Mouse (Mus musculus): ENCODE measurements around the gene Shisa9.

The Shisa9 gene

DNA sequence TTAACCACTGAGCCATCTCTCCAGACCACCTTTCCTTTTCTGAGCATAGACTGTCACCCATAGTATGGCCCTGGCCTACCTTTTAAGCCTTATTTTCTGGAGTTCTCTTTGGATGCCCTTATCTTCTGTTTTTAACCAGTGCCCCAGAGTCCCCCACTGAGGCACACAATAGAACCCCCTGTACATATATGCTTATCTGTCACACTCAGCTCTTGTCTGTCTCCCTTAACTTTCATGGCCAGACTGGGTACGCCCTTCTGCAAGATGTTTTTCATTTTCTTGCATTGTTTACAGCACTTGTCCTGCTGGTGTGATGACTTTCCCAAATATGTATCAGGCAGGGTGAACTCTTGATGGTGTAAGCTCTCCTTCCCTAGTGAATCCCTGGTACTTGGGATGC, 68.1 kb downstream of the Shisa9 start:
- DNase-seq (ENCODE audit: low read depth, low spot score) = no peak

DNA sequence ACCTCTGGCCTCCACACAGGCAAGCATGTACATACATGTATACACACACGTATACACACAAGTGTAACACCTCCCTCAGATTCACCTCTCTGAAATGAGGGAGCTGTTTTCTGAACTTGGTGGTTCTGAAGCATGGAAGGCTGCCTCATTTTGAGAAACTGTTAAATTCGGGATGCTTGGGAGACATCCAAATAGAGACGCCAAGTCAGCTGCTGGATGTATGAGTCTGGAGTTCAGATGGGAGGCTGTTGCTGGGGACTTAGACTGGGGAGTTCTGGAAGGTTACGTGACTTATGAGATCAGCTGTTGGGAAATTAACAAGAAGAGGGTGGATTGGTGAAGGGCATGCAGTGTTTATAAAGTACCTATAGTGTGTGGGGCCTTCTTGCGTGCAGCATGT, 88.7 kb downstream of the Shisa9 start:
- no peak for DNase-seq (ENCODE audit: low read depth, low spot score)

DNA sequence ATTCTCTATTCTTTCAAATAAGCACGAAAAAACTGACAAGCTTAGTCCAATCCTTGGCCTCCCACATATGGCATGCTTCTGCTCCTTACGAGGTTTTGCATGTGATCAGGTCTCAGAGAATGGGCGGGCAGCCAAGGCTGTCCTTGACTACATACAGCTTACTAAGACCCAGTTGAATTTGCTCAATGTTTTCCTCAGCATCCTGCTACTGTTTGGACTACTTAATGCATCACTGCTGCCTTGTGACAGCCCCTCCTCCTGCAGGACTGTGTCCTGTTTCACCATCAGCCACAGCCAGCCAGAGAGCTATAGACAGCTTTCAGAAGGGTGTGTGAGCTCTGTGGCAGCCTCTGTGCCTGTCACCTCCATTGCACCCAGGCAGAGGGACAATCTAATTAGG, 92.4 kb downstream of the Shisa9 start:
- no peak for DNase-seq (ENCODE audit: low read depth, low spot score)

DNA sequence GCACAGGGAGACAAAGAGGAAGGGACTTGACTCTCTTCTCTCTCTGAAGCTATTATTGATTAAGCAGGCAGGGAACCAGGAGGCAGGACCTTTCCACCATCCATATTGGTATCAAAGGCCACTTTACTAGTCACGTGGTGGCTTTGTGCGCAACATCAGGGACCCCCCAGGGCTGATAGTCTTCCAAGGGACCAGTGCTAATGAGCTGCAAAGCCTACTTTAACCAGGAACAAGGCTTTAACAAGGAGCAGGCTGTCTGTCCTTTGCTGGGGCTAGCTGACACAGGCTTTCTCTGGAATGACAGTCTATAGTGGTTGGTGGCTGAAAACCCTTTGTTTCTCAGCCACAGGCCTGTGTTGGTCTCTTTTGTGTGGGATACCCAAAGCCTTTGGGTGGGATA, 92.8 kb downstream of the Shisa9 start:
- no peak for DNase-seq (ENCODE audit: low read depth, low spot score)

DNA sequence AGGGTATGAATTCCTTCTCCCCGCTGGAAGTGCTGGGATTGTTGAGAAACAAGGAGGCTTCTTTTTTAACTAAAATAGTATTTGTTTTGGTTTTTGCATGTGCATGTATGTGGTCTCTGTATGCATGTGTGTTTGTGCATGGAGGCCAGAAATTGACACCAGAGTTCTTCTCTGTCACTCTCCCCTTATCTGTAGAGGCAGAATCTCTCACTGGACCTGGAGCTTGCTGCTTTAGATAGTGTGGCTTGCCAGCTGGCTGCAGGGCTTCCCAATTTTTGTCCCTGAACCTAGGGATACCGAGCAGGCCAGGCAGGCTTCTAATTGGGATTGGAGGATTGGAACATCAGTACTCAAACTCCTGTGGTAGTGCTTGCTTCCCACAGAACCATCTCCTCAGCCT, 99.2 kb downstream of the Shisa9 start:
- no peak for DNase-seq (ENCODE audit: low read depth, low spot score)

DNA sequence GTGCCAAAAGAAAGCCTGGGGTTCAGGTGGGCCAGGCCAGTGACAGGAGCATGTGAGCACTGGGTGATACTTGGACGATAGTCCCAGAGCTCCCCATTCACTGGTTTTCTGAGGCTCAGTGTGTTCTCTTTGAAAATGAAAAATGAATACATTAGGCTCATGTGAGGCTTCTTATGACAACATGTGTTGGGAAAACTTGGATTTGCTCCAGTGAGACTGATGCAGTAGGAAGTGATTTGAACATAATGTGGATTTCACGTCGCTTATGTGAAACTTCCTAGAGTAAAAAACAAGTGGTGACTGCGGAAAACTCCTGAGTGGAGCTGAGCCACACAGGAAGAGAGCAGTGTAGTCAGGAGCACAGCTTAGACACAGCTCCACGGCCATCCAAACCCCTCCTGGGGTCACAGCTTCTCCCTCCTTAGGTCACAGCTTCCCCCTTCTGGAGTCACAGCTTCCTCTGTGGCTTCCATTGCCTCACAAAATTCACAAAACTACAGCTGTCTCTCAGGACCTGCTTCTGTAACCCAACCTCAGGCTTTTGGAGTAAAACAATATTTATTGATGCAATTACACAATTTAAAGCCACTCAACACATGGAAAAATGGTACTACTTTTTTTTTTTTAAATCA, 106.8 kb downstream of the Shisa9 start:
- no peak for DNase-seq (ENCODE audit: low read depth, low spot score)

DNA sequence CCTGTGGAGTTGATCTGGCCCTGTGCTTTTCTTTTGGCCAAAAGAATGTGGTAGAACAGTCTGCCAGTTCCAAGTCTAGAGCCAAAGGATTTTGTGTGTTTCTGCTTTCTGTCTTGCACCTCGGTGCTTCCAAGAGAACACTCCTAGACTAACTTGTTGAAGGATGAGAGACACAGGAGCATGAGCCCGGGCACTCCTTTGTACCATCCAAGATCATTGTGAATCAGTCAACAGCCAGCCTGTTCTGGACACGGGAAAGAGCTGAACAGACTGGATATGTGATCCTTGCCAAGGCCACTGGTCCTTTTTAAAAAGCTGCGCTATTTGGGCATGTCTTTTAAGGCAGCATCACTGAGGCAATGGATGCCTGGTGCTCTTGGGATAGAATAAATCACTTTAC, 109.3 kb downstream of the Shisa9 start:
- DNase-seq (ENCODE audit: low read depth, low spot score) = no peak

DNA sequence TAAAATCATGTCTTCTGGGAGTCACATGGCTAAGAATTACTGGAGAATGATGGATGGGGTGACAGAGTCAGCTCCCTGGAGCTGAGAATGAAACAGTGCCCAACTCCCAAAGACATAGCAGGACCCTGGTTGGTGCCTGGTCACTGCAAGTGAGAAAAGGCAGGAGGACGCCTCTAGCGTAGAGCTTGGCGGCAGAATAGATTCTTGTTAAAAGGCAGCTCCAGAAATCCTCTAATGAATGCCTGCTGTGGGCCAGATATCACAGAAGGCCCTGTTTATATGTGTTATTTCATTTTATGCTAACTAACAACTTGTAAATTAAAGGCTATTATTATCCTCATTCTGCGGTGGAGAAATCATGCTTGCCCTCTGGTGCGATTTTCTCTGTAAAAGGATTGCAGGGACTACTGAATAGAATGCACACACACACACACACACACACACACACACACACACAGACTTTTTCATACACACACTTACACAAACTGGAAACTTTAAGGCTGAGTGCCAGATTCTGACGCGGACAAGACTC, 110.9 kb downstream of the Shisa9 start:
- no peak for DNase-seq (ENCODE audit: low read depth, low spot score)

DNA sequence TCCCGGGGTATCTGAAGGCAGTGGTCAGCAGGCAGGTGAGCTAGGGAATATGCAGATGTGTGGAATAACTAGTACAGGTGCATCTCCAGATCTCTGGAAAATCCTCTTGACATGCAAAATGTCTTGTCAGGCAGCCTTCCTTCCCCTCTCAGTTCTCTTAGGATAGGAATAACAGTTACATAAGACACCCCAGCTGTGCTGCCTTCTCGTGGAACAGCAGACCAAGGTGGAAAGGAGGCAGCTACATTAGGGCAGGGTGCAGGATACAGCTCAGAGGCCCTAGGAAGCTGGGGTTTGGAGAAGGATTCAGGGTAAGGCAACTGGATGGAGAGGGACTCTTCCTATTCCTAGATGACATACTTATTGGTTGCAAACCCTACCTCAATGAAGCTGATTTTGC, 111.5 kb downstream of the Shisa9 start:
- no peak for DNase-seq (ENCODE audit: low read depth, low spot score)

DNA sequence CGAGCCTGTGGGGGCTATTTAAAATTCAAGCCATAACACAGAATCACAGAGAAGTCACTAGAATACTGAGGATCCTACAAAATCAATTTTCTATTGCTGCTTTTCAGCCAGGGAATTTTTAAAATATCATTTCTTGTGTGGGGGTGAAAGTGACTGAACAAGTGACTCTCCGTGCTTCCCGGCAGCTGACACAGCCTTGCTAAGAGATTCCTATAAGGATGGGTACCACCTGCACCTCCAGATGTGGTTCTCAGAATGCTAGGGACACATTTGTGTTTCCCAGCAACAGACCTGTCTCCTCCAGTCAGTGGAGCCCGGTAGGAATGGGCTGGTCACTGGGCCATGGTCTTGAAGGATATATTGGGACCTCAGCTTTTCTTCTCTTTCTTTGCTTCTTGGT, 124.5 kb downstream of the Shisa9 start:
- no peak for DNase-seq (ENCODE audit: low read depth, low spot score)

DNA sequence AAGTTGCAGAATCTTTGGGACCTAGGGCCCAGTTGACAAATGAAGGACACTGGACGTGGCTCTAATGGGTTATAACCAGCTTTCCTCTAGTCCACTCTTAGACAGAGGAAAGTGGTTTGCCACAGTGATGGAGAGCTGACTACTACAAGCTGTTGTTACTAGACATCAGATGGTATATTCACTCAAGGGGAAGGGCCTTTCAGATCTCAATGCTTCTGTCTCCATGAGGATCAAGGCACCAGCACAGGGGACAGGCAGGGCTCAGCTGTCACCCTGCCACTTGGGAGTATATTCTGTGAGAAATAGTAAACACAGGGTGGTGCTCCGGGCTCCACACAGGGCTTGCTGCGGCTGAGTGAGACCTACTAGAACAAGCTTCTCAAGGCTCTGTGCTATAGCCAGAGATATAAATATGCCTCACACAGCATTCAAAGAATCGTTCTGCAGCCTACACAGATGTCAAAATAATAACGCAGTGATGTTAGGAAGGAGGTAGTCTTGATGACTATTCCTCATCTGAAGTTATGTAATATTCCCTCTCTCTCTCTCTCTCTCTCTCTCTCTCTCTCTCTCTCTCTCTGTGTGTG, 127.0 kb downstream of the Shisa9 start:
- no peak for DNase-seq (ENCODE audit: low read depth, low spot score)

DNA sequence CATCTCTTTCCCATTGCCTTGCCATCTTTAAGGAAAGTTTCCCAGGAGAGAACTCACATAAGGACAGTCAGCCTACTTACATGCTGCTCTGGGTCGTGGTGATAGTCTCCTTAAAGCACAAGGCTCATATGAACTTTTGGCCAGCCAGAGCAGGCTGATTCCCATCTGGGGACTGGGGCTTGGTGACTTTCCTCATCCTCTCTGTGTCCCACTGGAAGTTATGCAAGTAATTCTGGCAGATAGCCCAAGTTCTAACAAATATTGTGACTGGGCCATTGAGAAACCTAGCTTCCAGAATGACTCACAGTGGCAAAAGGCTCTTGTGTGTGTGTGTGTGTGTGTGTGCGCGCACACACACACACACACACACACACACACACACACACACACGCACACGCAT, 130.5 kb downstream of the Shisa9 start:
- DNase-seq (ENCODE audit: low read depth, low spot score) = no peak

DNA sequence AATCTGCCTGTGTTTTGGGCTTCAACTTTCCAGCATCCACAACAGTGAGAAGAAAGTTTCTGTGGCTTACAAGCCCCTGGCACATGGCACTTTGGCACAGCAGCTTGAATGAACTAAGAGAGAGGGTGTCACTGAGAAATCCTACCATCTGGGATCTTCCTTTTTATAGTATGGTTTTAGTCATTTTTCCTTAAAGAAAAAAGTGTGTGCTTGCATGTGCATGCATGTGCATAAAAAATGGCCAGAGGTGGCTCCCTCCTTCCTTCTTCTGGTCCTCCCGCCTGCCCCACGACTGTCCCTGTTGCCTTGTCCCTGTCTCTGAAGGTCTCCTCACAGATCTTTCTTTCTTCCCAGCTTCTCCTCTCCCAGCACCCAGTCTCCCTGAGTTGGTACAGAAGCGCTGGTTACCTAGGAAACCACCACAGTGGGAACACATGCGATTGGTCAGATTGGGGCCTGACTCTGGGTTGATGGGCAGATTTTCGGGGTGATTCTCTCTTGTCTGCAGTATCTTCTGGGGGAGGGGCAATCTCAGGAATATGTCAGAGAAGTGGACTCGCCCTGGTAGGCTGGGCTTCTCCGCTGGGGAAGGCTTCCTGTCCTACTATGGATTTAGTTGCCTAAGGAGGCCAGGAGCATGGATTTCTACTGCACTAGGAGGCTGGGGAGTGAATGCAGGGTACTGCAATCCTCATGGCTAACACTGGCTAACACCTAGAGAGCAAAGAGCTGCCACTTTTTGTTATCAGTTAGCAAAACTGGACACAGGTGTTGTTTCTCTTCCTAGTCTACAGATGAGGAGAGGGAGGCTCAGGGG, 131.3 kb downstream of the Shisa9 start:
- DNase-seq (ENCODE audit: low read depth, low spot score) = no peak

DNA sequence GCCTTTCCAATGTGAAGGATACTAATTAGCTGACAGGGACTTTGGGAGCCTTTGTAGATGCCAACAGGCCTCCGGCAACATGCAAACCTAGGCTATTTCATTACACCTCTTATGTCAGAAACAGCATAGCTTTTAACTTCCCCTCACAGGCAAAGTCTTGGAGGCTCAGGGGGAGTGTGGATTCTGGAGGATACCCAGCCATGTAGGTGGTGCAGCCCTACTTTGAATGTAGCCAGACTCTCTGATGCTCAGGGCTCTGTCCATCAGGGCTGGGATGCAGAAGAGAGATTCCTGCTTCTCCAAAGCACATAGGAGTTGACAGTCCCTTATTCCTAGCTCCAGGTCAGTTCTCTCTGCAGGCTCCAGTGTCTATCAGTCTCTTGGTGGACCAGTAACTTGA, 133.0 kb downstream of the Shisa9 start:
- DNase-seq (ENCODE audit: low read depth, low spot score) = no peak

DNA sequence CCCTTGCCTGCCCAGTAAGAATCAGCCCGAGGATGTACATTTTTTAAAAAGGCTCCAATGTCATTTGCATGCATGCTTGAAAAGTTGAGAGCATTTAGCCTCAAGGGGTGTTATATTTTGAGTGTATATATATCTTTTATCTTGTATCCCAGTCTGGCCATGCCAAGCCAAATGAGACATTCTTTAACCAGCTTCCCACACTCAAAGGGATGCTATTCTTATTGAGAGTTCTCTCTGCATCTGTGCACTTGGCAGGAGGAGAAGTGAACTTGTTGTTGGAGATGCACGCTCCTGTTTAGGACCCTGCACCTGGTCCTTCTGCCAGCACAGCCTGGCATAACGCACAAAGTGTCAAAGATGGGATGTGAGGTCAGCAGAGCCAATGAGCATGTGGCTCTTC, 135.6 kb downstream of the Shisa9 start:
- DNase-seq (ENCODE audit: low read depth, low spot score) = no peak

DNA sequence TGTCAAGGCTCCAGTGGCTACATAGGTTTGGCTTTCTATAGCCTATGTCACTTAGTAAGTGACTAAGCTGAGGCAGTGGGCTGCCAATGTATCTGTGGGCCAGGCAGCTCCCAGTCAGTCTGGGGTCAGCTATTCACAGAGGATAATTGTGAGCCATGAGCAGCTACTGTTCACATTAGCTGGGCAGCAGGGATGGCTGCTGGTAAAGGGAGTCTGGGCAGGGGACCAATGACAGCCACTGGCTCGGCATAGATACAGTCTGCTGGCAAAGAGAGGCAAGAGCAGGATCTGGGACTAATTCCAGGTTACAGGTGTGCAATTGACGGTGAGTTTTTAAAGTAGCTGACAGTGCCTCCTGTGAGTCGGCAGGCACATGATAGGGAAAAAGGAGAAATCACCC, 145.9 kb downstream of the Shisa9 start:
- DNase-seq (ENCODE audit: low read depth, low spot score) = no peak

DNA sequence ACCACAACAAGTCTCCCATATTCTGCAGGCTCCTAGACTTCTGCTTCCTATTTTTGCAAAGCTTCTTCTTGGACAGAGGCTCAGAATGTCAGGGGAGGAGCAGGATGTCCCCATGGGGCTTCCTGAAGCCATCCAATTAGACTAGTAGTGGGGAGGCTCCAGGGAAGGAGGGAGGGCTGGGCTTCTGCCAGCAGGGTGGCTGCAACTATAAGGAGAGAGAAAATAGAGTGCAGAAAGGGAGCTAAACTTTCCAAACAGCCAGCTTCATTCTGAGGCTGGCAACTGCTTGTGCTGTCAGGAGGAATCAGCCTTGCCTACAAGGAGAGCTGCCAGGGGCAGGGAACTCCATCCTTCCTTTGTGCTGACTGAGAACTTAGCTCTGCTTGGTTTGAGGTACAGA, 162.8 kb downstream of the Shisa9 start:
- no peak for DNase-seq (ENCODE audit: low read depth, low spot score)

DNA sequence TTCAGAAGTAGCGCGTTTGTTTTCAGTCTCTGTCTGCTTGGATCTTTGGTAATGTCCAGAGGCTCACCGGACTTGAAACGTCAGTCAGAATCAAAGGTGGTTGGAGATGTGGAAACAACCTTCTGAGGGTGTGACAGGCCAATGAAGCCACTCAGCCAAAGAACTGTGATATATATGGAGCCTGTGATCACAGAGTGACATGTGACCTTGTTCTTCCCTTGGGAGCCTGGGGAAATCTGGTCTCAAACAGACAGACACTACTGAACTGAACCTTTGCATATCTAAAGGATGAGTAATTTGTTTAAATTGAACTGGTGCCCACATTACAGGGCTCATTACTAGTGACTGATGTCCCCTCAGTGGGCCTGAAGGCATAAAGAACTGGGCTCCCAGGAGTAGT, 168.1 kb downstream of the Shisa9 start:
- no peak for DNase-seq (ENCODE audit: low read depth, low spot score)

DNA sequence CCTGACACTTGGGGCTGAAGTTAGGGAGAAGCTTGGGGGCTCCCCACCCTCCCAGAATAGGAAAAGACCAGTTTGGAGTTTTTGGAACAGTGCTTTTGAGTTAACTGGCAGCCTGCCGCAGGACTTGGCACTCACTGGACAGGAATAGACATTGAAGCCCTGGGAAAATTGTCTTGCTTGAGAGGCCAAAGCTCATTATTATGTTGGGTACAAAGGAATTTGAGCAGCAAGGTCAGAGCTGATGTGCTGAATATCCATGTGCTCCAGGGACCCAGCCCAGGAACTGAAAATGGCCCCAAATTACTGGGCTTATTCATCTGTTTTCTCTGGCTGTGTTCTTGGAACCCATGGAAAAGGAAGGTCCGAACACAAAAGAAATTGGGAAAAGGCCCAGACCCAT, 170.6 kb downstream of the Shisa9 start:
- DNase-seq (ENCODE audit: low read depth, low spot score) = no peak

DNA sequence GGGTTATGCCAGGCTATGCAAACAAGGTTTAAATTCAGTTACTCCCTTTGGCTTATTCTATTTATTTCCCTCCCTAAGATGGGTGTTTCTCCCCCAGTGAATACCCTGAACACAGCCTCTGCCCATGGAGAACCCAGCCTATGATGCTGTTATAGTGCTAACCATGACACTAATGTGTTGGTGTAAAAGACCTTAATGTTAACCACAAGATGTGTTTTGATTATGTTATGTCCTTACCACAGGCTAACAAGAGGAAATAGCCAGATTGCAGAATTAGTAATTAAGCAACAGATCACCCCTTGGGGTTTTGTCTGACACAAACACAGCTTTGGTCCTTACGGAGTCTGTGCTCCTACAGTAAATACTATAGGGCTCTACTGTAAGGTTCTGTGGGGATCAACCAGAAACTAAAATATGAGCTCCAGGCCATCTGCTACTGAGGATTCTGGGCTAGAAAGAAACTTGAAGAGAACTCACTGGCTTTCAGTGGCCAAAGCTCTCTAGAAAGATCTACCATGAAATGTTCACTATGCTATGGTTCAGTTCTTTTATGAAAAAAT, 189.6 kb downstream of the Shisa9 start:
- no peak for DNase-seq (ENCODE audit: low read depth, low spot score)

DNA sequence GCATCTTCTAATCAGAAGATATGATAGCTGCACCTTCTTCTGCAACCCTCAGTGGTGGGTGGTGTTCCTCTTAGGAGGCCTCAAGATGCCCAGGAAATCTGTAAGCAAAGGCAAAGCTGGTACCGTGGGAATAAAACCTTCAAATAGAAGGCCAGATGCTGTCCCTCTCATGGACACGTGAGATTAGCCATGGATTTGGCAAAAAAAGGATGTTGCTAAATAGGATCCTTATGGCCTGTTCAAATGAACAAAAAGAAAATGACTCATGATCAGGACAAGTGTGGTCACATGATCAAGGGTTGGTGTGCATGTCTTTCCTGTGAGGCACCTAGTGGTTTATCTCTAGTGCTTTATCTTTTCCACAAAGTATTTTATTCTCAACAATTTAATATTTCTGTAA, 194.1 kb downstream of the Shisa9 start:
- no peak for DNase-seq (ENCODE audit: low read depth, low spot score)

DNA sequence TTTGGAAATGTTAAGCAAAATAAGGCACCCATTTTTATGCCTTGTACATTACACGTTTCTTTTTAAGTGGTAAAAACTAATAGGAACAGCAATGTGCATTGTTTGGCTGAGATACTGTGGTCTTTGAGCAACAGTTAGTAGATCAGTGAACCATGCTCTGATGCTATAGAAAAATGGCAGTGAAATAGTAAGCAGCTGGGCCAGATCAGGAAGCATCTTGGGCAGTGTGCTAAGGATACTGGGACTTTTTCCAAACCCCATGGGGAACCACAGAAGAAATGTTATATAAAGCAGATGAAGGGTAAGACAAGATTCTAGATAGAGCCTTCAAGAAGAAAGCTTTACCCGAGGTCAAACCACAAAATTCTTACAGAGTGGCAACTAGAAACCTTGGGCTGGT, 205.8 kb downstream of the Shisa9 start:
- no peak for DNase-seq (ENCODE audit: low read depth, low spot score)

DNA sequence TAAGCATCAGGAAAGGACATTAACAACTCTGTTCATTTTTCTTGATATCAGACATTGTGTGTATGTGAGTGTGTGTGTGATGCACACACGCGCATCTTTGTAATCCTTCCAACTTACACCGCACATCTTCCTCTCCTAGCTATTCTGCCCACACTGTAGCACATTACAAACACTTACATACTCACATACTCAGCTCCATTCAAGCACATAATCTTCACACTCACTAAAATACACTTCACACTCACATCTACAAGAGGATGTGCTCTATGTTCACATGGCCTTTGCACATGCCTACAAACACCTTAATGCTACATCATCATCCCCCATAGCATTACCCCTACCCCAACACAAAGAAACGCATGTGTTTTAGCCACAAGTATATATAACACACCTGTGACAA, 212.9 kb downstream of the Shisa9 start:
- DNase-seq (ENCODE audit: low read depth, low spot score) = no peak

Measured in CD4-positive, CD25-positive, alpha-beta regulatory T cell, adult 2 months (primary cell).